Mouse (Mus musculus): ENCODE data around the gene Rabgap1.

- TF ChIP-seq CHD1 (IDR thresholded peaks at IDR 0.05; ENCODE audit: low read depth, low read length): no peak
- no peak for TF ChIP-seq JUND (IDR thresholded peaks at IDR 0.05; ENCODE audit: low read depth, low read length)
- no peak for TF ChIP-seq CHD2 (IDR thresholded peaks at IDR 0.05; ENCODE audit: low read length)
- no peak for TF ChIP-seq CTCF (IDR thresholded peaks at IDR 0.05 in 2 of 3, conservative IDR thresholded peaks at IDR 0.05 in 1 of 3; ENCODE audit: control insufficient read depth in 1 of 3, insufficient read depth in 1 of 3, low read depth in 2 of 3, low read length in 3 of 3, poor library complexity in 1 of 3, severe bottlenecking in 1 of 3)
- no peak for TF ChIP-seq POLR2A (IDR thresholded peaks at IDR 0.05; ENCODE audit: control insufficient read depth in 1 of 2, insufficient read depth in 1 of 2, low read depth in 1 of 2, low read length in 2 of 2, poor library complexity in 1 of 2)
- no peak for TF ChIP-seq ZNF384 (IDR thresholded peaks at IDR 0.05; ENCODE audit: low read depth, low read length)
- TF ChIP-seq MEF2A (IDR thresholded peaks at IDR 0.05; ENCODE audit: extremely low read depth, insufficient replicate concordance, low read depth, low read length, poor library complexity, severe bottlenecking): no peak
- no peak for TF ChIP-seq TCF12 (IDR thresholded peaks at IDR 0.05; ENCODE audit: low read depth, low read length)
- no peak for TF ChIP-seq NELFE (IDR thresholded peaks at IDR 0.05; ENCODE audit: low read depth, low read length)
- no peak for TF ChIP-seq ZC3H11A (IDR thresholded peaks at IDR 0.05; ENCODE audit: low read depth, low read length)
- TF ChIP-seq SIN3A (IDR thresholded peaks at IDR 0.05; ENCODE audit: low read length): no peak
- no peak for TF ChIP-seq MYC (IDR thresholded peaks at IDR 0.05; ENCODE audit: low read depth, low read length)
- TF ChIP-seq USF1 (IDR thresholded peaks at IDR 0.05; ENCODE audit: low read depth, low read length): no peak
- TF ChIP-seq NRF1 (IDR thresholded peaks at IDR 0.05; ENCODE audit: insufficient read depth, low read depth, low read length, poor library complexity, severe bottlenecking): no peak
Measured at GRCm38 (mm10) chr2:37527587-37527986, 84.5 kb downstream of the Rabgap1 start.

Data from MEL (cell line).